Mouse (Mus musculus) lung, adult 2 months (tissue): ENCODE results near the gene Osbpl11. TPM values are rescaled to one million over a fixed set of nuclear protein-coding genes. Genes with fewer than 3 reads are reported as not detected.
"Not testable (repeated sequence)": the region's sequence is repeated elsewhere in the genome, so short reads cannot be mapped to it uniquely, and the experiment has no call there.

ENCODE experiments used
- DNase-seq: peaks from one replicate; pipeline ENCODE4 v3.0.0; 2022
- H3K4me1 ChIP-seq: fragments of 200-500 bp; 2 replicates; pipeline ENCODE4 v1.6.1; 2011; ENCODE audit warnings: low read length; ENCODE audit not compliant: control insufficient read depth, insufficient read depth
- H3K4me3 ChIP-seq: fragments of 200-500 bp; replicated peaks from 2 replicates; pipeline ENCODE3; 2011; ENCODE audit warnings: low read depth, mild to moderate bottlenecking, control low read depth, low read length; ENCODE audit errors: extremely low read depth
- CTCF ChIP-seq: fragments of 200-500 bp; IDR thresholded peaks from 2 replicates; pipeline ENCODE4 v1.5.1; 2011; ENCODE audit warnings: mild to moderate bottlenecking, low read length, control low read depth; ENCODE audit not compliant: insufficient read depth
- POLR2A ChIP-seq: fragments of 200-500 bp; IDR thresholded peaks from 2 replicates; pipeline ENCODE4 v1.6.1; 2011; ENCODE audit warnings: low read depth, mild to moderate bottlenecking, control low read depth, low read length, borderline replicate concordance; ENCODE audit errors: extremely low read depth
- WGBS: fragments of 180-500 bp; shearing (Covaris S2); methylation state at CpG from one replicate; pipeline ENCODE4 v1.1.7; 2018; 5-methylcytosine and 5-hydroxymethylcytosine counted together
- polyA plus RNA-seq: library from polyadenylated mRNA; depleted of rRNA; stranded (reverse); fragments of >200 nt; gene quantifications from 2 replicates; pipeline ENCODE4 v1.2.3, GENCODE M21; 2012

Osbpl11 gene
- polyA plus RNA-seq, 1 experiment, result 11.3 TPM

- 80% methylated on average over 14 of the region's 14 CpGs for WGBS
Observed at GRCm38 (mm10) chr16:33158590-33159071, 26.2 kb upstream of the Osbpl11 start.

GRCm38 (mm10) chr16:33159363-33159762 is 25.5 kb upstream of the Osbpl11 start:
- 86% methylated on average over 2 of the region's 2 CpGs for WGBS
- no peak for DNase-seq
- no peak for TF ChIP-seq POLR2A
- no peak for TF ChIP-seq CTCF
- Histone ChIP-seq H3K4me1 (no peaks in the 10 kb centered on the region), H3K4me3 (no peak overlapping the region)

More at GRCm38 (mm10) chr16:33158590-33159071, 26.2 kb upstream of the Osbpl11 start:
- TF ChIP-seq POLR2A (no peak), CTCF (no peak)
- Histone ChIP-seq H3K4me3 (no peak overlapping the region), H3K4me1 (no peaks in the 10 kb centered on the region)
- DNase-seq, result no peak

DNA sequence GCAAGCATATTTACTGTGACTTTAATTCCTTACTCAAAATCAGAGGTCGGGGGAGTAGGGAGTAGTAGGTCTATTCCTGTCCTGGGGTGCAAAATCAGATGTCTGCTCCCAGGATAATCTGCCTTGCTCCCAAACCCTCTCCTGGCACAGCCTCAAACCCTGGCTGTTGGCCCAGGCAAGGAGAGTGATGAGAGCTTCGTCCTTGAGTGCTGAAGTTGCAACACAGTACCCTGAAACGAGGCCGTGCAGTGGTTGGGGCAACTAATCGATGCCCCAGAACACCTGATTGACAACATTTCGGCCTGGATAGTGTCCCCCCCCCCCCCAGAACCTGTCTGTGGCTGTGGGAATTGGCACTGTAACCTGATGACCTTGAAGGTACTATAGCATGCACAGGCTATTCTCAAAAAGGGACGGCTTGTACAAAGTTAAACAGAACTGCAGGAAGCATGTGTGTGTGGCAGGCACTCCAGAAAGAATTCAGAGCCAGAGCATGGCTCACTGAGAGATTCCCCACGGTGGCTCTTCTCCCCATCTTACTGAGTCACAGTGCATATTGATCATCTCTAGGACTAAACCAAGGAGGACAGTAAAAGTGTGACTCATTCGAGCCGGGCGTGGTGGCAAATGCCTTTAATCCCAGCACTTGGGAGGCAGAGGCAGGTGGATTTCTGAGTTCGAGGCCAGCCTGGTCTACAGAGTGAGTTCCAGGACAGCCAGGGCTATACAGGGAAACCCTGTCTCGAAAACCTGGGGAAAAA is 21.4 kb upstream of the Osbpl11 start:
- no peaks in the 10 kb centered on the region for H3K4me1 ChIP-seq
- WGBS, result 64% methylated on average over 13 of the region's 13 CpGs
- no peak overlapping the region for H3K4me3 ChIP-seq
- TF ChIP-seq POLR2A (no peak), CTCF (no peak)
- DNase-seq, result no peak

DNA sequence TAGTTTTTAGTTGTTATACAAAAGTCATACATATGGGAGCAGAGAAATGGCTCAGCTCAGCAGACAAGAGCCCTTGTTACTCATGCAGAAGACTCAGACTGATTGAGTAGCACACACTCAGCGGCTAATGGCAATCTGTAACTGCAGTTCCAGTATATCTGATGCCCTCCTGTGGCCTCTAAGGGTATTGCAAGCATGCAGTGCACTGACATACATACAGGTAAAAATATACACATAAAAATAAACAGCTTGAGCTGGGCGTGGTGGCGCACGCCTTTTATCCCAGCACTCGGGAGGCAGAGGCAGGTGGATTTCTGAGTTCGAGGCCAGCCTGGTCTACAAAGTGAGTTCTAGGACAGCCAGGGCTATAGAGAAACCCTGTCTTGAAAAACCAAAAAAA is 18.6 kb upstream of the Osbpl11 start:
- H3K4me3 ChIP-seq, H3K4me1 ChIP-seq: not testable (repeated sequence)
- 55% methylated on average over 6 of the region's 6 CpGs for WGBS
- peak; percentile 20 for DNase-seq

DNA sequence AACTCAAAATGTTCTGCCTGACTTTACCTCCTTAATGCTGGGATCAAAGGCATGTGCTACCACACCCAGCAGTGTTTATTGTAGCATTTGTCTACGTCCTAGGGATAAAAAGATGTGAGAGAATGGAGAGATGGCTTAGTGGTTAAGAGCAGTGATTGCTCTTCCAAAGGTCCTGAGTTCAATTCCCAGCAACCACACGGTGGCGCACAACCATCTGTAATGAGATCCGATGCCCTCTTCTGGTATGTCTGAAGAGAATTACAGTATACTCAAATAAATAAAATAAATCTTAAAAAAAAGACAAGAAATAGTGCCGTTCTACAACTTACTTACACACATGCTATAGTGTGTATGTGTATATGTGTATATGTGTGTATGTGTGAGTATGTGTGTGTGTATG is 17.3 kb upstream of the Osbpl11 start:
- no peaks in the 10 kb centered on the region for H3K4me1 ChIP-seq
- no peak overlapping the region for H3K4me3 ChIP-seq
- TF ChIP-seq CTCF, result peak; percentile 25; the same call in 1 of the 2 replicates
- no peak for TF ChIP-seq POLR2A
- no peak for DNase-seq
- 29% methylated on average over 5 of the region's 5 CpGs for WGBS

GRCm38 (mm10) chr16:33169471-33170034 is 15.3 kb upstream of the Osbpl11 start:
- WGBS, result 71% methylated on average over 8 of the region's 8 CpGs
- Histone ChIP-seq H3K4me3 (no peak overlapping the region), H3K4me1 (no peaks in the 10 kb centered on the region)
- DNase-seq, result no peak
- TF ChIP-seq CTCF (no peak), POLR2A (no peak)

DNA sequence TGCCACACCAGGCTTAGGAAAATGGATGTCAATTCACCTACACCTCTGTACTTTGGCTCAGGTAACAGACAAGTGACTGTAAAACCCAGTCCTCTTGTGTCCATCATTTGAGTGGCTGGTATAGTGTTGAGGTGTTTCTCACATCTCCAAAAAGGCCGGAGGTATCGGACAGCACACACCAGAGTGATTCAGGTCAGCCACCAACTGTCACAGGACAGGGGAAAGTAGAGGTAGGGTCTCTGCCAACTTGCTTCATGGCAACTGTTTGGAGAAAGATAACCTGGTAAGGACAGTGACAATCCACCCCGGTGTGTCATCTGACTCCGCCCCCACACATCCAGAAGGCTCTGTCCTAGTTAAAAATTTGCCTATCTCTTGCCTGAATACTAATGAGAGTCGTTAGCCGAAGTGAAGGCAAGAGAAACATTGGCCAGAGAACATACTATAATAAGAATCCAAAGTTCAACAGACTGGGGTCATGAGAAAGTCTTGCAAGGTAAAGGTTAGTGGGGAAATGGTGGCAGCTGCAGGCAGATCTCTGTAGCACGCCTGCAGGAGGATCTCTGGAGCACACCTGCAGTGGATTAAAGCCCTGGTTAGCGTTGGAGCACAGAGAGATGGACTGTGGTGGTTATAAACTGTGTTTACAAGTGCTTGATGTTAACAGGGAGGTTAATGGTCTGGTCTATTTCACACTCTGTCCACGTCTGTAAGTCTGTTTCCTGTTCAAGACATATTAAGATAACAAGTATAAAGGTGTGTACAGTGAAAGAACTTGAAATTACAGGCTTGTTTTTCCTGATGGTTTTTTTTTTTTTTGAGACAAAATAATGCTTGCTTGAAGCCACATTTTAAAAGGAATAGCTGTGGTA is 13.9 kb upstream of the Osbpl11 start:
- Histone ChIP-seq H3K4me3 (no peak overlapping the region), H3K4me1 (no peaks in the 10 kb centered on the region)
- 75% methylated on average over 9 of the region's 9 CpGs for WGBS
- DNase-seq, result no peak
- no peak for TF ChIP-seq POLR2A
- no peak for TF ChIP-seq CTCF

- no peak for TF ChIP-seq CTCF
- TF ChIP-seq POLR2A, result no peak
- WGBS, result 72% methylated on average over 6 of the region's 6 CpGs
Observed at GRCm38 (mm10) chr16:33171800-33172199, 13.1 kb upstream of the Osbpl11 start.

DNA sequence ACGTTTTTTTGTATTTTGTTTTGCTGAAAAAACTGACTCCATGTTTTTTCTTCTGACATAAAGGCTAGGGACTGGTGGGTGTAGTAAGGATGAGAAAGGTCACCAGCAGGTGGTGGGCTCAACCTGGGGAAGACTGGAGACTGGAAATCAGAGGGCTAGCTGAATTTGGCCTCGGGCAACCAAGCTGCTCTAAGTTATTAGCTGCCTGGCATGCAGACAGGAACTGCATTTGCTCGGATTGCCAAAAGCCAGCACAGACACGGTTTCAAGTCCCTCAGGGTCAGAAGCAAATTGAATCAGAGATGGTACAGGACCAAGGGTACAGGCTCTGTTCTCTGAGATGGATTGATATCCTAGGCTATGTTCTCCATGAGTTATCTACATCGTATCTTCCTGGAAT is 11.7 kb upstream of the Osbpl11 start:
- Histone ChIP-seq H3K4me1 (no peaks in the 10 kb centered on the region), H3K4me3 (no peak overlapping the region)
- WGBS, result 63% methylated on average over 5 of the region's 5 CpGs
- TF ChIP-seq CTCF (no peak), POLR2A (no peak)
- DNase-seq, result no peak

More at GRCm38 (mm10) chr16:33171800-33172199, 13.1 kb upstream of the Osbpl11 start:
- DNase-seq, result no peak
- Histone ChIP-seq H3K4me3 (no peak overlapping the region), H3K4me1 (no peaks in the 10 kb centered on the region)
